Mouse (Mus musculus) liver, embryonic 14.5 days (tissue): ENCODE data around the gene Smarca4. TPM values are rescaled to one million over a fixed set of nuclear protein-coding genes. Genes with fewer than 3 reads are reported as not detected.
A peak's percentile ranks its signal among the peaks of the same experiment; 100 is the strongest.
"Not testable (repeated sequence)": the region's sequence is repeated elsewhere in the genome, so short reads cannot be mapped to it uniquely, and the experiment has no call there.

Experiments
- ATAC-seq: fragments of 200-750 bp; cut with Nextera tagmentation; 2 replicates; pipeline ENCODE4 v1.8.0; 2017; ENCODE audit warnings: moderate number of reproducible peaks, mild to moderate bottlenecking, moderate library complexity; ENCODE audit not compliant: insufficient read depth
- DNase-seq, 3 experiments: peaks; one replicate each; pipeline ENCODE4 v3.0.0-alpha.2; 2012 to 2013; ENCODE audit warnings: low read depth in 3 of 3, low spot score in 3 of 3
- H3K27ac ChIP-seq: fragments of 300-500 bp; sonication (generic); 2 replicates; pipeline ENCODE4 v1.5.1; 2014; ENCODE audit warnings: moderate library complexity, mild to moderate bottlenecking, control low read depth, inconsistent platforms
- H3K27me3 ChIP-seq: fragments of 300-500 bp; sonication (generic); 2 replicates; pipeline ENCODE4 v1.6.1; 2014; ENCODE audit warnings: mild to moderate bottlenecking, low read length, moderate library complexity; ENCODE audit not compliant: control insufficient read depth, insufficient read depth
- H3K36me3 ChIP-seq: fragments of 300-500 bp; sonication (generic); replicated peaks from 2 replicates; pipeline ENCODE4 v1.6.1; 2014; ENCODE audit warnings: low read depth; ENCODE audit not compliant: control insufficient read depth, insufficient read depth
- H3K4me1 ChIP-seq, 2 experiments: fragments of 200-500 bp in 1 of 2; fragments of 300-500 bp in 1 of 2; sonication (generic) in 1 of 2; replicated peaks; 2 replicates each; pipeline ENCODE4 v1.6.1; 2012 to 2014; ENCODE audit warnings: antibody characterized with exemption in 1 of 2, inconsistent platforms in 1 of 2, low read length in 1 of 2; ENCODE audit not compliant: control insufficient read depth in 2 of 2, insufficient read depth in 2 of 2
- H3K4me2 ChIP-seq: fragments of 300-500 bp; sonication (generic); 2 replicates; pipeline ENCODE4 v1.6.1; 2014; ENCODE audit warnings: low read depth, mild to moderate bottlenecking, control low read depth, moderate library complexity
- H3K4me3 ChIP-seq, 2 experiments: fragments of 200-500 bp in 1 of 2; fragments of 300-500 bp in 1 of 2; sonication (generic) in 1 of 2; 2 replicates each; pipeline ENCODE4 v1.5.1; 2012 to 2014; ENCODE audit warnings: low read depth in 2 of 2, low read length in 2 of 2, mild to moderate bottlenecking in 2 of 2, control low read depth in 1 of 2, inconsistent platforms in 1 of 2, moderate library complexity in 1 of 2; ENCODE audit not compliant: insufficient read depth in 1 of 2
- H3K9ac ChIP-seq: fragments of 300-500 bp; sonication (generic); replicated peaks from 2 replicates; pipeline ENCODE4 v1.6.1; 2014; ENCODE audit warnings: mild to moderate bottlenecking, control low read depth, moderate library complexity
- H3K9me3 ChIP-seq: fragments of 300-500 bp; sonication (generic); 2 replicates; pipeline ENCODE4 v1.6.1; 2016; ENCODE audit warnings: low read length, mixed read lengths; ENCODE audit not compliant: control insufficient read depth
- CTCF ChIP-seq: IDR thresholded peaks from 2 replicates; pipeline ENCODE4 v1.5.1; 2016; ENCODE audit warnings: antibody characterized with exemption, low read depth, control low read depth
- EP300 ChIP-seq: IDR thresholded peaks from 2 replicates; pipeline ENCODE4 v1.6.1; 2016; ENCODE audit warnings: antibody characterized with exemption, low read depth
- WGBS: fragments of 180-500 bp; shearing (Covaris S2); extraction: QIAGEN DNeasy Blood & Tissue Kit; methylation state at CpG from one replicate; pipeline ENCODE4 v1.1.7; 2014; ENCODE audit not compliant: insufficient replicate concordance; 5-methylcytosine and 5-hydroxymethylcytosine counted together
- polyA plus RNA-seq, 2 experiments: library from polyadenylated mRNA; depleted of rRNA in 1 of 2; stranded (reverse) in 1 of 2; unstranded in 1 of 2; fragments of >200 nt; fragmentation: Nextera tagmentation in 1 of 2; extraction: Ambion mirVana in 1 of 2; gene quantifications; 2 replicates each; pipeline versions ENCODE4 v1.2.1 to v1.2.3; 2012 to 2014

Smarca4 gene
- polyA plus RNA-seq, 2 experiments: 17.7 to 20.6 TPM

- H3K4me2 ChIP-seq: peak overlapping the region; percentile 80
- H3K9me3 ChIP-seq: no peaks in the 10 kb centered on the region
- no peaks in the 10 kb centered on the region for H3K27me3 ChIP-seq
- H3K4me3 ChIP-seq: peak overlapping the region; percentile 63 to 89
- peaks cover 13% of the 10 kb centered on the region for H3K36me3 ChIP-seq
- H3K4me1 ChIP-seq: peaks cover 0 to 14% of the 10 kb centered on the region in 2 experiments; a peak in 3 of 4 replicates
- peak overlapping the region; percentile 68 for H3K27ac ChIP-seq
- WGBS: 16% methylated on average over 17 of the region's 17 CpGs
- no peak for TF ChIP-seq EP300
- ATAC-seq (peak; percentile 40), DNase-seq (peak in 1 of 3 experiments; percentile 16)
- peak overlapping the region; percentile 66 for H3K9ac ChIP-seq
Observed at GRCm38 (mm10) chr9:21591831-21592702, 23.9 kb upstream of the Smarca4 start.

GRCm38 (mm10) chr9:21592703-21593121, 23.3 kb upstream of the Smarca4 start, which contains the start of the genes Timm29 and Yipf2:
Timm29 (plus strand) TSS chr9:21592722.
Yipf2 (minus strand) TSS chr9:21592828.
- Histone ChIP-seq H3K27me3 (no peaks in the 10 kb centered on the region), H3K9ac (peak within 1 kb of the TSS; percentile 66), H3K4me2 (peak within 1 kb of the TSS; percentile 80), H3K4me3 (peak within 1 kb of the TSS; percentile 63 to 89), H3K4me1 (peaks cover 0 to 14% of the 10 kb centered on the region in 2 experiments; a peak in 3 of 4 replicates), H3K36me3 (peaks cover 7% of the 10 kb centered on the region), H3K27ac (peak within 1 kb of the TSS; percentile 68), H3K9me3 (no peaks in the 10 kb centered on the region)
- DNase-seq (peak; percentile 92 to 94 (median 93)), ATAC-seq (peak; percentile 88)
- WGBS: under 1% methylated on average over 30 of the region's 30 CpGs
- TF ChIP-seq EP300 (no peak), CTCF (no peak)

DNA sequence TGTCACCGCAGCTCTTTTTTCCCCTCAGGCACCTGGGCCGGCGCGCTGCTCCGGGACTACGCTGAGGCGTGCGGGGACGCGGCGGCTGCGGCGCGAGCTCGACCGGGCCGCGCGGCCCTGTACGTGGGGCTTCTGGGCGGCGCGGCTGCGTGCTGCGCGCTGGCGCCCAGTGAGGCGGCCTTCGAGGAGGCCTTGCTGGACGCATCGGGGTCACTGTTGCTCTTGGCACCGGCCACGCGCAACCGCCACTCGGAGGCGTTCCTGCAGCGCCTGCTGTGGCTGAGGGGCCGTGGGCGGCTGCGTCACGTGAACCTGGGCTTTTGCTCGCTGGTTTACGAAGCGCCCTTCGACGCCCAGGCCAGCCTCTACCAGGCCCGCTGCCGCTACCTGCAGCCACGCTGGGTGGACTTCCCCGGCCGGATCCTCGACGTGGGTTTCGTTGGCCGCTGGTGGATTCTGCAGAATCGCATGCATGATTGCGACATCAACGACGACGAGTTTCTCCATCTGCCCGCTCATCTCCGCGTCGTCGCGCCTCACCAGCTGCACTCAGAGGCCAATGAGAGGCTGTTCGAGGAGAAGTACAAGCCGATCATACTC, 22.7 kb upstream of the Smarca4 start:
- Histone ChIP-seq H3K9me3 (no peaks in the 10 kb centered on the region), H3K36me3 (peaks cover 7% of the 10 kb centered on the region), H3K27ac (peak overlapping the region; percentile 68), H3K27me3 (no peaks in the 10 kb centered on the region), H3K4me2 (peak overlapping the region; percentile 80), H3K4me1 (peaks cover 0 to 14% of the 10 kb centered on the region in 2 experiments; a peak in 3 of 4 replicates), H3K4me3 (peak overlapping the region; percentile 63 to 89), H3K9ac (peak overlapping the region; percentile 66)
- DNase-seq (peak in 1 of 3 experiments; percentile 23), ATAC-seq (peak; percentile 75)
- WGBS: under 1% methylated on average over 69 of the region's 69 CpGs
- TF ChIP-seq CTCF: 0 out of 2 replicates have a peak, but pooled peaks have one; percentile 7
- no peak for TF ChIP-seq EP300

DNA sequence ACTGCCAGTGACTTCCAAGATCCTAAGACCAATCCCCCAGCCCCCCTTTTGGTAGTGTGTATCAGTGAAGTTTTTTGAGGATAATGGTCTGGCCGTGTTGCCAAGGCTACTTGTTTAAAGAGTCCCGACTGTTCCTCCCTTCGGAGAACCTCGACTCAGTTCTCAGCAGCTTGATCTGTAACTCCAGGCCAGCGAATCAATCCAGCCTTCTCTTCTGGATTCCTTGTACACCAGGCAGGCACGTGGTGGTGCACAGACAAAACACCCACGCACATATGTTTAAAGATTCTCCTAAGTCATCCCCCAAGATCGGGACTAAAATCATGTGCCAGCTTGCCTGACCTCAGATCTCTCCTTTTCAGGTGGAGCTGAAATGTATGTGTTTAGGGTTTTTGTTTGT, 21.6 kb upstream of the Smarca4 start:
- H3K36me3 ChIP-seq, H3K27me3 ChIP-seq, ATAC-seq, H3K9me3 ChIP-seq, DNase-seq, H3K27ac ChIP-seq: not testable (repeated sequence)
- 79% methylated on average over 8 of the region's 8 CpGs for WGBS
- H3K4me1 ChIP-seq: peaks cover 0 to 14% of the 10 kb centered on the region in 2 experiments; a peak in 3 of 4 replicates
- peak overlapping the region; percentile 80 for H3K4me2 ChIP-seq
- peak overlapping the region; percentile 3; the same call in 1 of the 2 replicates for H3K9ac ChIP-seq
- H3K4me3 ChIP-seq: peak overlapping the region; percentile 63 to 89; a peak in 3 of 4 replicates

- WGBS: 70% methylated on average over 2 of the region's 2 CpGs
- TF ChIP-seq CTCF: no peak
- 0 out of 2 replicates have a peak overlapping the region, but pooled peaks have one; percentile 80 for H3K4me2 ChIP-seq
- no peak overlapping the region for H3K9ac ChIP-seq
- no peak for ATAC-seq
- H3K4me3 ChIP-seq: no peak overlapping the region
- H3K9me3 ChIP-seq: no peaks in the 10 kb centered on the region
- DNase-seq: no peak
- no peaks in the 10 kb centered on the region for H3K27me3 ChIP-seq
- H3K36me3 ChIP-seq: no peaks in the 10 kb centered on the region; the same call in 1 of the 2 replicates
- H3K27ac ChIP-seq: no peak overlapping the region
- H3K4me1 ChIP-seq: peaks cover 0 to 15% of the 10 kb centered on the region in 2 experiments
Observed at GRCm38 (mm10) chr9:21594838-21595237, 21.1 kb upstream of the Smarca4 start.
